Mouse (Mus musculus) liver, adult 2 months (tissue): ENCODE data around the gene Gm28635. TPM values are rescaled to one million over a fixed set of nuclear protein-coding genes. Genes with fewer than 3 reads are reported as not detected.

Experiments used
- DNase-seq: peaks from one replicate; pipeline ENCODE4 v3.0.0-alpha.2; 2011; ENCODE audit warnings: low read depth, low spot score; ENCODE audit errors: extremely low read depth
- H3K27ac ChIP-seq: fragments of 200-500 bp; replicated peaks from 2 replicates; pipeline ENCODE4 v1.5.1; 2012; ENCODE audit warnings: low read depth, mild to moderate bottlenecking, control low read depth, inconsistent platforms, low read length; ENCODE audit not compliant: insufficient read depth
- H3K27me3 ChIP-seq: fragments of 200-500 bp; 2 replicates; pipeline ENCODE4 v1.6.1; 2012; ENCODE audit warnings: mild to moderate bottlenecking, moderate library complexity, low read length, inconsistent platforms; ENCODE audit not compliant: control insufficient read depth, insufficient read depth
- H3K36me3 ChIP-seq: fragments of 200-500 bp; 2 replicates; pipeline ENCODE4 v1.6.1; 2012; ENCODE audit warnings: low read length, inconsistent platforms; ENCODE audit not compliant: control insufficient read depth, insufficient read depth
- H3K4me1 ChIP-seq: fragments of 200-500 bp; 2 replicates; pipeline ENCODE4 v1.6.1; 2011; ENCODE audit warnings: low read length; ENCODE audit not compliant: control insufficient read depth, insufficient read depth
- H3K4me3 ChIP-seq: fragments of 200-500 bp; 2 replicates; pipeline ENCODE4 v1.5.1; 2011; ENCODE audit warnings: low read depth, mild to moderate bottlenecking, control low read depth, low read length, moderate library complexity; ENCODE audit not compliant: insufficient read depth
- H3K79me2 ChIP-seq: fragments of 200-500 bp; 2 replicates; pipeline ENCODE4 v1.6.1; 2012; ENCODE audit warnings: inconsistent platforms, mild to moderate bottlenecking, low read length, moderate library complexity; ENCODE audit not compliant: control insufficient read depth, insufficient read depth
- H3K9ac ChIP-seq: fragments of 200-500 bp; 2 replicates; pipeline ENCODE4 v1.6.1; 2012; ENCODE audit warnings: low read depth, mild to moderate bottlenecking, control low read depth, inconsistent platforms, low read length
- CTCF ChIP-seq: fragments of 200-500 bp; IDR thresholded peaks from 2 replicates; pipeline ENCODE4 v1.5.1; 2011; ENCODE audit warnings: low read depth, low read length, control low read depth
- POLR2A ChIP-seq: fragments of 200-500 bp; IDR thresholded peaks from 2 replicates; pipeline ENCODE4 v1.6.1; 2011; ENCODE audit warnings: low read length, control low read depth; ENCODE audit not compliant: insufficient read depth; ENCODE audit errors: extremely low read depth
- WGBS: fragments of 180-500 bp; shearing (Covaris S2); methylation state at CpG from one replicate; pipeline ENCODE4 v1.1.7; 2018; 5-methylcytosine and 5-hydroxymethylcytosine counted together
- polyA plus RNA-seq: library from polyadenylated mRNA; depleted of rRNA; stranded (reverse); fragments of >200 nt; gene quantifications from 2 replicates; pipeline ENCODE4 v1.2.3, GENCODE M21; 2012; rRNA removed
- total RNA-seq: library from RNA; depleted of rRNA; stranded (reverse); fragments of >200 nt; gene quantifications from 2 replicates; pipeline ENCODE4 v1.2.3, GENCODE M21; 2014; rRNA removed

Gene Gm28635
- not detected in 2 replicates for total RNA-seq
- polyA plus RNA-seq: not detected in 2 replicates

DNA sequence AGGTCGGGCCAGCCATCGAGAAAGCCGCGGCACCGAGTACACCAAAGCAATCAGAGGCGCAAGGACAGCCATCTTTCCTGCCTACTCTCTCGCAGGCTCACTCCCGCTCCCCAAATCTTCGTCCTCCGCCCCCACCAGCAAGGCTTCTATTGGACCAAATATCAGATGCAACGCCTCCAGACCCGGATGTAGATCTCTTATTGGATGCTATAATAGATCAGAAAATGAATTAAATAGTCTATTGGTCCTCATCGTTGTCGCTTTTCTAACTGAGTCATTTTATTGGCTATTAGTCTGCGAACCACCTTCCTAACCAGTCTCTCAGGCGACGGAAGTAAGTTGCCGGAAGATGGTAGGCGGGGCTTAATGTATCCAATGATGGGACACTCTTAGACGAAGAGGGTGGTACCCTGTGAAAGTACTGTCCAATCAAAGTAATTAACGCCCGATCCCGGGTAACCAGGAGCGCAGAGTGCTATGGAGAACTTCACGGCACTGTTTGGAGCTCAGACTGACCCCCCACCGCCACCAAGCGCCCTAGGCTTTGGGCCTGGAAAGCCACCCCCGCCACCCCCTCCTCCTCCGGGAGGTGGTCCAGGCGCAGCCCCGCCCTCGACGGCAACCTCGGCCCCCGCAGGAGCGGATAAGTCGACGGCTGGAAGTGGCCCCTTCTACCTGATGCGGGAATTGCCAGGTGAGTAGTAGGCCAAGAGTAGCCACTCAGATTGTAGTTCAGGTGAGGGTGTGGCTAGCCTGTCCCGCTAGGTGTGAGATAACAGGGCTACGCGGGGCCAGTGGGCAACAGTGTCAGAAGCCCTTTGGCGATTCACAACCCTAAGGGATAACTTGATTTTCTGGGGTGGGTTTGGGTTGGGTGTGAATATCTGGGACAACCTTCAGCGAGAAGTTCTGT lies at the start of gene Gm28635, which contains the start of gene Med19:
Gm28635 (minus strand) TSS at position 74 of the 913 bp plus-strand sequence.
Med19 (plus strand) TSS at position 435 of the 913 bp plus-strand sequence.
- WGBS: under 1% methylated on average over 44 of the region's 44 CpGs
- H3K36me3 ChIP-seq: peaks cover 21% of the 10 kb centered on the region
- DNase-seq: peak; percentile 100
- no peaks in the 10 kb centered on the region for H3K27me3 ChIP-seq
- peak within 1 kb of the TSS; percentile 52 for H3K27ac ChIP-seq
- 0 out of 2 replicates have a peak, but pooled peaks have one; percentile 36 for TF ChIP-seq POLR2A
- TF ChIP-seq CTCF: no peak
- peak within 1 kb of the TSS; percentile 98 for H3K4me3 ChIP-seq
- H3K9ac ChIP-seq: peak within 1 kb of the TSS; percentile 89
- H3K79me2 ChIP-seq: peaks cover 6% of the 10 kb centered on the region; the same call in 1 of the 2 replicates
- peaks cover 1% of the 10 kb centered on the region; the same call in 1 of the 2 replicates for H3K4me1 ChIP-seq

DNA sequence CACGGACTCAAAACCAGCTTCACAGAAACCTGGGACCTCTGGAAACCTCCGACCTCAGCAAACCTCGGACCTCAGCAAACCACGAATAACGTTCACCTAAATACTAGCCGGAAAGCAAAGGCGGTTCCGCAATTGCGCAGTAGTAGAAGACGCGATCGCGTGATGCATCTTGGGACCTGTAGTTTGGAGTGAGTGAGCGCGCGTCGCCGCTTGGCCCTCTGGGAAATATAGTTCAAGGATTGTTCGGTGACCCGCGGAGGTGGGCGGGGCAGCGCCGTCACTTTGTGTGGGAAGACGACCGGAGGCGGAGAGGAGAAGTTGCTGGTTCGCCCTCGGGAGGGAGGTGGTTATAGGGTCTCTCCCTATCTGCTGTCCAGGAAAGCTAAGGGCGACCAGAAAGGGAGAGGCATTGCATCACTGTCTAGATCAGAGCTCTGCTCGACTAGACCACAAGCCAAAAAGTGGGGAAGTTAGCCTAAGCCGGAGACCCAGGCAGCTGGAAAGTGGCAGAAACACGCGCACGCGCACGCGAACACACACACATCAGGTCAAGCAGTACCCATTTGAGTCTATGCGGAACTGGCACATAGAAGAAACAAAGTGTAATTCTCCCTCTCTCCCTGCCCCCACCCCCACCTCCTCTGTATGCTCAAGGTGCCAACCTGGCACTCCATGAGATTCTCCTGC lies 49.5 kb upstream of the Gm28635 start, which contains the start of gene Clp1:
Clp1 (minus strand) TSS at position 179 of the 687 bp plus-strand sequence.
- Histone ChIP-seq H3K9ac (peak within 1 kb of the TSS; percentile 73), H3K36me3 (peaks cover 15% of the 10 kb centered on the region), H3K4me3 (peak within 1 kb of the TSS; percentile 64), H3K79me2 (peaks cover 9% of the 10 kb centered on the region; the same call in 1 of the 2 replicates), H3K27ac (peak within 1 kb of the TSS; percentile 88), H3K27me3 (no peaks in the 10 kb centered on the region), H3K4me1 (peaks cover 20% of the 10 kb centered on the region)
- peak; percentile 92 for DNase-seq
- TF ChIP-seq POLR2A: peak; percentile 59
- no peak for TF ChIP-seq CTCF
- WGBS: under 1% methylated on average over 39 of the region's 39 CpGs

DNA sequence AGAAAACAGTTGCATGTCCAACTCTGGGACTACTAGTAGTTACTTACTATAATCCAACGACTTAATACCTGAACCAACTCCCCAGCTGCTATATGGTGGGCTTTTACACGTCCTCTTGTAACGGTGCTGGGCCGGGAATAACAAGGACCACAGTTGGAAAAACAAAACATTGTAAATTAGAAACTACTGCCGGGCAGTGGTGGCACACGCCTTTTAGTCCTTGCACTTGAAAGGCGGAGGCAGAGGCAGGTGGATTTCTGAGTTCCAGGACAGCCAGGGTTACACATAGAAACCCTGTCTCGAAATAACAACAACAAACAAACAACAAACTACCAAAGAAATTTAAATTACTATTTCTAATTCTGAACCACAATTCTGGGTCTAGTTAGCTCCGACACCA lies 48.9 kb upstream of the Gm28635 start:
- peak overlapping the region; percentile 50 for H3K4me3 ChIP-seq
- H3K4me1 ChIP-seq: peaks cover 20% of the 10 kb centered on the region
- DNase-seq: no peak
- no peaks in the 10 kb centered on the region for H3K27me3 ChIP-seq
- peak overlapping the region; percentile 46 for H3K9ac ChIP-seq
- H3K36me3 ChIP-seq: peaks cover 15% of the 10 kb centered on the region
- 1% methylated on average over 9 of the region's 9 CpGs for WGBS
- peak overlapping the region; percentile 24 for H3K27ac ChIP-seq
- TF ChIP-seq POLR2A: no peak
- no peak for TF ChIP-seq CTCF
- H3K79me2 ChIP-seq: peaks cover 9% of the 10 kb centered on the region; the same call in 1 of the 2 replicates

DNA sequence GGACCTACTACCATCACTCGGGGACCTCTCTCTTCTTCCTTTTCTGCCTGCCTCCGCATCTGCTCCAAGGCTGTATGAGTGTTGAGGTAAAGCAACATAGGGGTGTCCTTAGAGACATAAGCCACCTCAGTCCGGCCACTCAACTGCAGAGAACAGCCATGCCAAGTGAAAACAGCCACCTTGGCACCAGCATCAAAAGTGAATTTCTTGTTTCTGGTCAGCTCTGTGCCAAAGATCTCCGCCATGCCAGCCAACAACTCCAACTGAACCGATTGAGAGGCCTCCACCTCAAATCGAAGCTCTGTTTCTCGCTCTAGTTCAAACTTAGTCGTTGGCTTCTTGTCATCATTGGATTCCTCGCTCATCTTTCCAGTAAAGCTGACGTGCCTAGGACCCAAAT lies 47.9 kb upstream of the Gm28635 start:
- Histone ChIP-seq H3K9ac (no peak overlapping the region), H3K79me2 (peaks cover 9% of the 10 kb centered on the region; the same call in 1 of the 2 replicates), H3K4me3 (0 out of 2 replicates have a peak overlapping the region, but pooled peaks have one; percentile 11), H3K27ac (no peak overlapping the region), H3K36me3 (peaks cover 15% of the 10 kb centered on the region), H3K27me3 (no peaks in the 10 kb centered on the region), H3K4me1 (peaks cover 14% of the 10 kb centered on the region)
- 37% methylated on average over 10 of the region's 10 CpGs for WGBS
- no peak for TF ChIP-seq POLR2A
- DNase-seq: peak; percentile 52

DNA sequence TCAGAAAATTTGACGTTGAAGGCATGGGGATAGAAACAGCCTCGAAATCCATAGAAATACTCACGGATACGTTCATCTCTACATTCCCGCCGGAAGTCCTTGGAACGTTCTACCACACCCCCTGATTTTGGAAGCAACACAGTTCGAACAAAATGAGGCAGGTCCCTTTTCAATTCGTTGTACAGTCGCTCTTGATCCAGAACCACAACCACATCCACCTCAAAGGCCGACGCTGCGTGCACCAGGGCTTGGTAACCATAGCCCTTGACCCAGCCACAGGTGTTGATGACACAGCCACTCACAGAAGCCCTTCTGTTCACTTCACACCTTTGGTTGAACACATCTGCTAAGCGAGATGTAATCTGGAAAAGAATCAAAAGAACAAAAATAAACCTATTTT lies 46.0 kb upstream of the Gm28635 start:
- TF ChIP-seq POLR2A (no peak), CTCF (no peak)
- Histone ChIP-seq H3K9ac (no peak overlapping the region), H3K4me1 (peaks cover 14% of the 10 kb centered on the region), H3K27me3 (no peaks in the 10 kb centered on the region), H3K4me3 (no peak overlapping the region), H3K36me3 (peaks cover 15% of the 10 kb centered on the region), H3K79me2 (peaks cover 9% of the 10 kb centered on the region; the same call in 1 of the 2 replicates), H3K27ac (no peak overlapping the region)
- 97% methylated on average over 14 of the region's 14 CpGs for WGBS
- no peak for DNase-seq
